Mouse (Mus musculus): Measurements from ENCODE around the gene Gm42957. TPM values are rescaled to one million over a fixed set of nuclear protein-coding genes. Genes with fewer than 3 reads are reported as not detected.
"Not testable (repeated sequence)": the region's sequence is repeated elsewhere in the genome, so short reads cannot be mapped to it uniquely, and the experiment has no call there.

Gene Gm42957
- total and polyA plus RNA-seq, 2 experiments from 2014 or later = 0.07 to 0.38 TPM

DNA sequence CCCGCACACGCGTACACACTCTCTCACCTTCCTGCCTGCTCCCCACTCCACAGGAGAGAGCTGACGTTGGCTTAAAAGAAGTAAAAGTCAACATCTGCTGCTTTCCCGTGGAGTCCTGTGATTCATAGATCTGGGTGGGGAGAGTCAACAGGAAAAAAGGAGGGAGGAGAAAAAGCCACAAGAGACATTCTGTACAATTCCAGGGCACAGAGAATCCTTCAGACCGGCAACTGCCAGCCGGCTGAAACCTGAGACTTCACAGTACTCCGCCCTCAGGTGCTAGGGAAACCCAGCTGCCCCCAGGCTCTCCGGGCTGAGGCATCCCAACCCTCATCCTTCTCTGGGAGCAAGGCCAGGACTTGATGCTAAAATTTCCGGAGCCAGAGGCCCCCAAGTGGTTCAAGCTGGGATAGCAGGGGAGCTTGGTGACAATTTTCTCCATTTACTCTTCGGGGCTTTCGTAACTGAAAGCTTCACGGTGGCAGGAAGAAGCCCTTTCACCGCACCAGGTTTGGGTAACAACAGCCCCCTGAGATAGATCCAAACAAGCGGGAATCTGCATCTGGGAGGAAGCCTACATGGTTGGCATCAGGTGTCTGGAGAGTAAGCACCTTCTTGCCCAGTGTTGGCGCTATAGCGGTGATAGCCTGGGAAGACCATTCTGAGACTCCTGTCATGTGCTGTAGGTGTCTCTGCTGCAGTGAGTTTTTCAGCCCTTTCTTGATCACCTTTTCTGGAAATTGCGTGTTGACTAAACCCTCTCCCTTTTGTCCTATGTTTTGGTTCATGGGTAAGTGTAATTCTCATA is 28.4 kb downstream of the Gm42957 start:
- H3K4me3 ChIP-seq (ENCODE audit: low read depth, low read length) = peak overlapping the region; percentile 43
- peak; percentile 82 for TF ChIP-seq CTCF (IDR thresholded peaks at IDR 0.05; ENCODE audit: low read depth)
- H3K9me3 ChIP-seq (ENCODE audit: low read length) = no peaks in the 10 kb centered on the region
- H3K27me3 ChIP-seq (ENCODE audit: insufficient read depth, low read length) = no peaks in the 10 kb centered on the region
- ATAC-seq (peak; percentile 90), DNase-seq (peak; percentile 95)
- WGBS = 7% methylated on average over 16 of the region's 18 CpGs
- H3K4me1 ChIP-seq (ENCODE audit: insufficient read depth) = peaks cover 5% of the 10 kb centered on the region; the same call in 1 of the 2 replicates
- peak overlapping the region; percentile 64 for H3K4me2 ChIP-seq (ENCODE audit: low read depth)
- no peaks in the 10 kb centered on the region for H3K36me3 ChIP-seq (ENCODE audit: insufficient read depth)
- peak overlapping the region; percentile 55 for H3K9ac ChIP-seq
- peak overlapping the region; percentile 79 for H3K27ac ChIP-seq (ENCODE audit: low read depth, low read length)

GRCm38 (mm10) chr3:96665732-96666363 is 30.6 kb downstream of the Gm42957 start:
- not testable (repeated sequence) for H3K4me3 ChIP-seq (ENCODE audit: low read depth, low read length); H3K9ac ChIP-seq; H3K9me3 ChIP-seq (ENCODE audit: low read length); DNase-seq; ATAC-seq; H3K4me1 ChIP-seq (ENCODE audit: insufficient read depth); H3K27me3 ChIP-seq (ENCODE audit: insufficient read depth, low read length); H3K36me3 ChIP-seq (ENCODE audit: insufficient read depth); H3K4me2 ChIP-seq (ENCODE audit: low read depth); H3K27ac ChIP-seq (ENCODE audit: low read depth, low read length)
- 90% methylated on average over 7 of the region's 7 CpGs for WGBS

- Histone ChIP-seq H3K9ac (no peak overlapping the region), H3K4me2 (ENCODE audit: low read depth) (no peak overlapping the region), H3K27me3 (ENCODE audit: insufficient read depth, low read length) (no peaks in the 10 kb centered on the region), H3K27ac (ENCODE audit: low read depth, low read length) (no peak overlapping the region), H3K4me1 (ENCODE audit: insufficient read depth) (peaks cover 5% of the 10 kb centered on the region; the same call in 1 of the 2 replicates), H3K4me3 (ENCODE audit: low read depth, low read length) (no peak overlapping the region), H3K9me3 (ENCODE audit: low read length) (no peaks in the 10 kb centered on the region), H3K36me3 (ENCODE audit: insufficient read depth) (no peaks in the 10 kb centered on the region)
- ATAC-seq = no peak
- WGBS = 92% methylated on average over 5 of the region's 5 CpGs
- TF ChIP-seq CTCF (IDR thresholded peaks at IDR 0.05; ENCODE audit: low read depth) = no peak
- DNase-seq = no peak
Observed at GRCm38 (mm10) chr3:96666916-96667315, 31.6 kb downstream of the Gm42957 start.

- peak; percentile 43 for TF ChIP-seq CTCF (IDR thresholded peaks at IDR 0.05; ENCODE audit: low read depth)
- Histone ChIP-seq H3K27me3 (ENCODE audit: insufficient read depth, low read length) (no peaks in the 10 kb centered on the region), H3K4me3 (ENCODE audit: low read depth, low read length) (no peak overlapping the region), H3K27ac (ENCODE audit: low read depth, low read length) (no peak overlapping the region), H3K9ac (no peak overlapping the region), H3K4me2 (ENCODE audit: low read depth) (no peak overlapping the region), H3K36me3 (ENCODE audit: insufficient read depth) (no peaks in the 10 kb centered on the region), H3K4me1 (ENCODE audit: insufficient read depth) (peaks cover 5% of the 10 kb centered on the region; the same call in 1 of the 2 replicates), H3K9me3 (ENCODE audit: low read length) (no peaks in the 10 kb centered on the region)
- ATAC-seq = no peak
- DNase-seq = no peak
- WGBS = 41% methylated on average over 1 of the region's 1 CpGs
Observed at GRCm38 (mm10) chr3:96667316-96667715, 32.0 kb downstream of the Gm42957 start.

GRCm38 (mm10) chr3:96668424-96669067 is 33.3 kb downstream of the Gm42957 start:
- no peak overlapping the region for H3K4me3 ChIP-seq (ENCODE audit: low read depth, low read length)
- no peak overlapping the region for H3K4me2 ChIP-seq (ENCODE audit: low read depth)
- H3K9ac ChIP-seq = no peak overlapping the region
- H3K4me1 ChIP-seq (ENCODE audit: insufficient read depth) = no peaks in the 10 kb centered on the region
- no peaks in the 10 kb centered on the region for H3K36me3 ChIP-seq (ENCODE audit: insufficient read depth)
- ATAC-seq = no peak
- TF ChIP-seq CTCF (IDR thresholded peaks at IDR 0.05; ENCODE audit: low read depth) = no peak
- WGBS = 94% methylated on average over 5 of the region's 5 CpGs
- no peak for DNase-seq
- H3K27me3 ChIP-seq (ENCODE audit: insufficient read depth, low read length) = no peaks in the 10 kb centered on the region
- H3K9me3 ChIP-seq (ENCODE audit: low read length) = no peaks in the 10 kb centered on the region
- no peak overlapping the region for H3K27ac ChIP-seq (ENCODE audit: low read depth, low read length)

- Histone ChIP-seq H3K9ac (peak within 1 kb of the TSS; percentile 44), H3K36me3 (ENCODE audit: insufficient read depth) (no peaks in the 10 kb centered on the region), H3K4me1 (ENCODE audit: insufficient read depth) (no peaks in the 10 kb centered on the region), H3K27me3 (ENCODE audit: insufficient read depth, low read length) (no peaks in the 10 kb centered on the region), H3K4me2 (ENCODE audit: low read depth) (peak within 1 kb of the TSS; percentile 55), H3K27ac (ENCODE audit: low read depth, low read length) (no peak within 1 kb of the TSS), H3K9me3 (ENCODE audit: low read length) (no peaks in the 10 kb centered on the region), H3K4me3 (ENCODE audit: low read depth, low read length) (peak within 1 kb of the TSS; percentile 46)
- peak; percentile 75 for DNase-seq
- ATAC-seq = peak; percentile 95
- peak; percentile 48 for TF ChIP-seq CTCF (IDR thresholded peaks at IDR 0.05; ENCODE audit: low read depth)
- WGBS = 4% methylated on average over 35 of the region's 35 CpGs
Observed at GRCm38 (mm10) chr3:96669727-96670468, 34.6 kb downstream of the Gm42957 start, which contains the start of gene Ankrd35. Gene Ankrd35 (plus strand): TSS chr3:96670131.

Data from forebrain, postnatal 0 days (tissue).